Mouse (Mus musculus) left cerebral cortex, adult 11 months (tissue): ENCODE measurements at regions not wholly inside any gene's neighbourhood (a gene's known extent, or its start where the extent isn't known, plus 50 kb on each side); places are given as distances from the start of the nearest gene placed in this dataset.
A peak's percentile ranks its signal among the peaks of the same experiment; 100 is the strongest.

Experiments used
- DNase-seq: peaks from one replicate; pipeline ENCODE4 v3.0.0; 2022; ENCODE audit warnings: low spot score

DNA sequence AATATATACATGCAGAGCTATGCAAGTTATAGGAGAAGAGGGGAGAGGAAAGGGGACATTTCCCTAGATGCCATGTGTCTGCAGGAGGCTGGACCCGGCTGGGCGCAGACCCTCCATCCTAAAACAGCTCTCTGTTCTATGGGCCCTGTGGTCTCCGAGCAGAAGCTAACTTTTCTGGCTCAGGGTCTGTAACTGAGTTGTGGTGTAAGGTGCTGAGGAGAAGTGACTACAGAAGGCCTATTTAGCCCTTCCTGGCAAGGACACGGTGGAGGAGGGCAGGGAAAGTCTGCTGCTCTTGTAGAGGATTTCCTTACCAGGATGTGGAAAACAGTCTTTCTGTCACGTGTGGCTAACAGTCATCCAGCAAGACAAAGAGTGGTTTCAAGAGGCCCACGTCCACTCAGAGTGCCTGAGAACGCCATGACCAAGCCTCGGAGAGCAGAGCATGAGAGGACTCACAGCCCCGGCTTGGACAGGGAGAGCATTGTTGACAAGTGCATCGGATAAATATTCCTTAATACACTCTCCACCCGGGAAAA lies 216.2 kb downstream of the Setd4 start:
- no peak for DNase-seq

GRCm38 (mm10) chr16:93384039-93384537 lies 219.8 kb downstream of the Setd4 start:
- DNase-seq: peak; percentile 12

DNA sequence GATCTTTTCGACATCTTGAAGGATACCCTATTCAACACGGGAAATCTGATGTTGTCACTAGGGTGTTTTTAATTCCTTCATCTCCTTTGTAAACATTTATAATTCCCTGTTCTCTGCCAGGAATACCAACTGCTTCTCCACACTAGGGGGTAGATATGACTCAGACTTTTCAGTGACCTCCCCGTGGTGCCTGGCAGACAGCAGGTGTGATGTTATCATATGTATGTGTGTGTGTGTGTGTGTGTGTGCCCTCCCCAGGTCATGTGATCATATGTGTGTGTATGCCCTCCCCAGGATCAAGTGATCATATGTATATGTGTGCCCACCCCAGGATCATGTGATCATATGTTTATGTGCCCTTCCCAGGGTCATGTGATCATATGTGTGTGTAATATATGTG lies 220.9 kb downstream of the Setd4 start:
- no peak for DNase-seq

- DNase-seq: no peak
These were observed 222.9 kb downstream of the Setd4 start for GRCm38 (mm10) chr16:93380717-93381671.

- DNase-seq: no peak
These were observed 223.7 kb downstream of the Setd4 start for GRCm38 (mm10) chr16:93380117-93380516.

DNA sequence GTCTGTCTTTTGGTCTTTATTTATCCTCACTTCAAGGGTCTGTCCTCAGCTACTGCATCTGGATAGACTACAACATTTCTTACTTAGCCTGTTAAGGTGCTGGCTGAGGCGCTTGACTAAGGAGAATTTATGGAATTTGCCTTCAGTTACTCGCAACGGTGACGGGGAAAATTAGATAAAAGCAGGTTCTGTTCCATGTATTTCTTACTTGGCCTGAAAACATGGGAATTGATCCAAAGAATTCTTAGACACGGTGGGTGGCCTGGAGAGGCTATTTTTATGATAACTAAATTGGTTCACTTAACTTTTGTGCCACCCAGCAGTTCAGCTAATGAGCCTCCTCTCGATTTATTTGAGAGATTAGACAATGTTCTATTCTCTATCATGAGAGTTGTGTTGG lies 224.3 kb downstream of the Setd4 start:
- DNase-seq: no peak

DNA sequence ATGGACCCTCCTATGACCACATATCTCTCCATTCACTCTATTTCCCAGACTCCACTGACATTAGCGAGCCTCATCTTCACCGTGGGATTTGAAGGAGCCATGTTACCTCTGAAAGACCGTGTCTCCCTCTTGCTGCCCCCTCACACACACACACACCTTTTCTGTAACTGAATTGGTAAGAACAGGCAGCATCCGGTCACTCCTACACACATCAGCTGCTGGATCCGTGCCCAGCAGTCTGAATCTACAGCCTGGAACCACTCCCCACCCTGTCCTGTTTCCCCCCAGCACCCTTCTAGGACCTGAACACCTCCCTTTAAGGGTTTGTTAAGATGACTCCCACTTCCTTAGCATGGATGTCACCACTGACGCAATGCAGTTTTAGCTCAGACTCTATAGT lies 229.2 kb downstream of the Setd4 start:
- DNase-seq: no peak

DNA sequence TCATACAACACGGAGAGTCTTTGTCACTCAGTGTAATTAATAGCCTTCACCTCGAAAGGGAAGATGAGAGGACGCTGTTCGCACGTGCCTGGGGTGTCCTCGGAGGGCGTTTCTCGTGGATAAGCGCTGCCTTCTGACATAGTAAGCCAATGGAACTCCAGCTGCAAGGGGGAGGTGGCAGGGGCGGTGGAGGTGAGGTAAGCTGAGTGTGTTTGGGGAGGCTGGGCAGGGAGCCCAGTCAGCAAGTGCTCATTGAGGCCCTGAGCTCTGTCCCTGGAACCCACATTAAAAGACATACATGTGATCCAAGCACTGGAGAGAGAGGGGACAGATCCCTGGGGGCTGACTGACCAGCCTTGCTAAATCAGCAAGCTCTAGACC lies 234.1 kb downstream of the Setd4 start:
- DNase-seq: no peak

DNA sequence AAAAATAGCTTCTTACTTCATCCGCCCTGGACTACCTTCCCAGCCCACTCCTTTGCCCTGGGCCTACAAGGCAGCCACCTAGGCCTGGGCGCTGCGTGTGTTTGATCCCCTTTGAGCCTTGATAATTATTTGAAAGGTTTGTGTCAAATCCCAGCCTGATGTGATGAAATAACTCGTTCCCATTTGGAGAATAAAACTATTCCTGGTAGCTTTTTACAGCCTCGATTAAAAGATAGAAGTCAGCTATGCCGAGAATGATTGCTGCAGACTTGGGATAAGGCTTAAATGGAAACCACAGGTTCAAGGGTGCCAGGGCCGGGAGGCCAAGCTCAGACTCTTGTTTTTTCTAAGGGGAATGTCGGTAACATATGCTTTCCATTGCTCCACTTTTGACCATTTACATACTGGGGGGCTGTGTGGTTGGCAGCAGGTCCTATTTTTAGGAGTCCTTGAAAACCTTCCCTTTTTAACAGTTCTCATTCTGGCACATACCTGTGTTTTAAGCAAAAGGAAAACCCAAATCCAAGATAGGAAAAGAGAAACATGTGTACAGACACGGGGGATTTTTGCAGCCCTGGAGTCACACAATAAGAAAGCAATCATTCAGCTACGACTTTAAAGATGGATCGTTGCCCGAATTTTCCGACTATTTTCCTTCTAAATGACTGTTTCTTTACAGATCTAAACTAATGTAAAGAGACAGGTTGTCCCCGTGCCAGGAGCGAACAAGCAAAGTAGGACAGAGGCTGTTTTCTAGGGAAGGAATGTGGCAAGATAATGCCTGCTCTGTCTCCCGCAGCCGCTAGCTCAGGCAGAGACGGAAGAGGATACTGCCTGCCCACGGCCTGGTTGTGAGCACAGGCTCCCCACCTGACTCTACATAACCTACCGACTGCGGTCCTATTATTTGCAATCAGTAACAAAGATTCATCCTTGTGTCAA lies 234.8 kb downstream of the Setd4 start:
- no peak for DNase-seq

DNA sequence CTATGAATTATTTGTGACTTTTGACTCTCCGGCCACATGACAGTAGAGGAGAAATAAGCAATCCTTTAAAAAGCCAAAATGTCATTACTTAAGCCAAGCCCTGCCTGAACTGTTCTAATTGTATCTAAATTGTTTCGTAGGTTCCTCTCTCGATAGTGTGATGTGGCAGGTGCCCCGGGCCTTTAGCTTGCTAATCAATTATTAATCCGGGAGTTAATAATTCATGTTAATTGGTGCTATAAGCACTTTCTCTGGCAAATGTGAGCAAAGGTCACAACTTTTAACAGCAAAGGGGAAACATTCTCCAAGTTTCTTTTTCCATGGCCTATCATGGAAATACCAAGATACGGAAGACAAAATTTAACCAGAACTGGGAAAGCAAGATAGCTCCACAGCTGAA lies 235.9 kb downstream of the Setd4 start:
- DNase-seq: no peak

GRCm38 (mm10) chr16:93367246-93367805 lies 236.5 kb downstream of the Setd4 start:
- no peak for DNase-seq

- no peak for DNase-seq
These were observed 237.4 kb downstream of the Setd4 start for GRCm38 (mm10) chr16:93366383-93366941.

GRCm38 (mm10) chr16:93365236-93365951 lies 238.5 kb downstream of the Setd4 start:
- no peak for DNase-seq

- no peak for DNase-seq
These were observed 244.1 kb downstream of the Setd4 start for GRCm38 (mm10) chr16:93359772-93360171.

DNA sequence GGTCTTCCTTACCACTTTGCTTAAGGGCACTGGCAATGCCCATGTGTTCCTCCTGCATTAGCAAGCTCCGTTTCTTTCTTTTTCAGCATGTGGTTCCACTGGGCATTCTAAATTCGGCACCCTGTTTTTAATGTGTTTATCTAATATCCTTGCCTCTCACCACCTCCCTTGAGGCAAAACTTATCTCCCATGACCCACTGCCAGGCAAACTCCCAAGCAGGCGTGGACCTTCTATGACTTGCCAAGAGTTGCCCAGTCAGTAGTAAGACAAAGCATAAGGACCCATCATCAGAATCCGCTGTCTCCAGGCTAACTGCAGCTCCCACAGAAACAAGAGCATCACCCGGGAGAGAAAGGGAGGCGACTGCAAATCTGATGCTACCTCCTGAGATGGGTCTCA lies 245.2 kb downstream of the Setd4 start:
- DNase-seq: no peak

- no peak for DNase-seq
These were observed 245.7 kb downstream of the Setd4 start for GRCm38 (mm10) chr16:93358166-93358565.

DNA sequence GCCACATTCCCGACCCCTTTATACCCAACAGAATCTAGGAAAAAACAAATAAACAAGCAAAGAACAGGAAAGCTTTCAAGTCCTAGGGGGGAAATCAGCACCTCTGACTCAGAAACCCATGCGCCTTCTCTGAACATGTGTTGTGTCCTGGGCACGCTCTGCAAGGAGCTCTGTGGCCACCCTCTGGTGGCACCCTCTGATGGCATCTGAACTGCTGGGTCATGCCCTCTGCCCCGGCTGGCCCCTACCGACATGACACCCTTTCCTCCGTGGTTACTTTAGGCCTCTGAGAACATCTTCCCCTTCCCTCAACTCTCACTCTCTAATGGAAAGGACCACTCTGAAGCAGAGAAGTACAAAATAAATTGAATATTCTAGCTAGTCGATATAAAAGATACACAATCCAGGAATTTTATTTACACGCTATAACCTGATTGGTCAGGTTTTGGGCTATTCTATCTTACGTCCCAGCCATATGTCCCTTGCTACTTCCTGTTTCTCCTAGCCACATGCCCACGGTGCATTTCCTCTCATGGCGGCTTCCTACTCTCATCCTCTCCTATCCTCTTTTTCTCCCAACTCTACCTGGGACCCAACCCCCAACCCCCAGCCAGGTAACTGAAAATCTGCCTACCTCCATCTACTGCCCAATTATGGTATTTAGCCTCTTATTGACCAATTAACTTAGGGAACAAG lies 248.5 kb downstream of the Setd4 start:
- no peak for DNase-seq

DNA sequence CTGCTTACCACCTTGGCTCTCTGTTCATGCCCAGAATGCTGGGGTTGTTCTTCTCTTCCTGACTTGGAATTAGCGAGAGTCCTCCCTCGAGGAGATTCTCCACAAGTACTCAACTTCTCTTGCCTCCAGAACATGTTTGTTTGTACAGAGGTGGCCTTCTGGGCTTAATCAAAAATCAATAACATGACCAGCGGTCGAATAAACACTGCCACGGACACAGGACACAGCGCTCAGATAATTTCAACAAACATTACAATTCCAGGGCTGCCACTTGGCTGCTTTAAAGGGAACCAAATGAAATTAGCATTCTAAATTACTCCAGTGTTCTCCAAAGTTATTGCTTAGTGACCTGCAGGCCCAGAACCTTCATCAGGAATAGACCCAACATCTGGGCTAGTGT lies 249.9 kb downstream of the Setd4 start:
- DNase-seq: no peak

- no peak for DNase-seq
These were observed 259.3 kb downstream of the Setd4 start for GRCm38 (mm10) chr16:93344555-93344954.

DNA sequence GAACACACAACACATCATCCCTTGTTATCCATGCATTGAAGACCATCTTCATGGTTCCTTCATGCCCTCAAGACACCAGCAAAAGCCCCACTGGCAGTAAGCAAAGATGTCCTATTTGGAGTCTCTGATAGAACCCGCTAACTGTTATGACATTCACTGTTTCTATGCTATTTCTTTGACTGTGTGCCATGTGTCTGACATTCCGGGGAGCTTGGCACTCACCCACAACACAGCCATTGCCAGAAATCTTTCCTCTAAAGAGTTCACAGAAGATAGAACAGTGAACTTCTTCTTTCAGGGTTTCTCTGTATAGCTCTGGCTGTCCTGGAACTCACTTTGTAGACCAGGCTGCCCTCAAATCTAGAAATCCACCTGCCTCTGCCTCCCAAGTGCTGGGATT lies 261.2 kb downstream of the Setd4 start:
- DNase-seq: no peak
